Mouse (Mus musculus) right cerebral cortex, adult 18-20 months (tissue): ENCODE measurements at regions not wholly inside any gene's neighbourhood (a gene's known extent, or its start where the extent isn't known, plus 50 kb on each side); places are given as distances from the start of the nearest gene placed in this dataset.
A peak's percentile ranks its signal among the peaks of the same experiment; 100 is the strongest.

Source experiments
- DNase-seq: peaks from one replicate; pipeline ENCODE4 v3.0.0; 2022; ENCODE audit warnings: mixed read lengths

DNA sequence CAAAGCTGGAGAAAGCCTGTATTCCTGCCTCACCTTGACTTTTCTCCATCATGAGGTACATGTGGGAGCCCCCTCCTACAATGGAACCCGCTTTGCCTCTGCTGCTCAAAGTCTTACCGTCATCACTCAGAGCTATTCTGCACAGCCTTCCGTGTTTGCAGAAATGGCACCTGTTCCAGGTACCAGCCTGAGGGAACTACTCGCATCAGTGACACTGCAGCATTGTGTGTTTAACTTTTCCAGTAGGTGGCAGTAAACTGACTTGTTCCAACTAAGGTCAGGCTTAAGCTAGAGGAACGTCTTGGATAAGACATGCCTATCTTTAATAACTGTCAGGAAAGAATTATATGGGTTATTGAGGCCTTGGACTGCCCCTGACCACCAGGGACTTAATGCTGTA is 71.4 kb downstream of the Fam173b start:
- peak; percentile 4 for DNase-seq

- peak; percentile 5 for DNase-seq
Measured at GRCm38 (mm10) chr15:31676771-31677191, 75.1 kb downstream of the Fam173b start.

DNA sequence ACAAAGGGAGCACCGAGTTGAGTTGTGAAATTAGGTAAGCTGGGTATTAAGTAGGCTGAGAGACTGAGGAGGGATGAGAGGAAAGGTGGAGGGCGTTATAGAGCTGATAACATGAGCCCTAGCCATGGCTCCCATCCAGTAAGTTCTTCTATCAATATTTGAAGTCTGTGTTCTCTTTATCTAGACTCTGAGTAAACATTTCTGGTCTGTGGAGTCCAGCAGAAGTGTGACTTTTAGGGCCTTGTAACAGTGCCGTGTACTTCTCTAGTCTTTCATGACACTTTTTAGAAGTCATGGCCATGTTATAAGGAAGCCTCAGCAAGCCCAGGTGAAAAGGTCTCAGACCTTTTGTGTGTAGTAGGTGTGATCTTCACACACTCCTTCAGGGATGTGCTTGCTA is 91.5 kb downstream of the Fam173b start:
- DNase-seq, result no peak

GRCm38 (mm10) chr15:31694877-31695671 is 93.4 kb downstream of the Fam173b start:
- no peak for DNase-seq

DNA sequence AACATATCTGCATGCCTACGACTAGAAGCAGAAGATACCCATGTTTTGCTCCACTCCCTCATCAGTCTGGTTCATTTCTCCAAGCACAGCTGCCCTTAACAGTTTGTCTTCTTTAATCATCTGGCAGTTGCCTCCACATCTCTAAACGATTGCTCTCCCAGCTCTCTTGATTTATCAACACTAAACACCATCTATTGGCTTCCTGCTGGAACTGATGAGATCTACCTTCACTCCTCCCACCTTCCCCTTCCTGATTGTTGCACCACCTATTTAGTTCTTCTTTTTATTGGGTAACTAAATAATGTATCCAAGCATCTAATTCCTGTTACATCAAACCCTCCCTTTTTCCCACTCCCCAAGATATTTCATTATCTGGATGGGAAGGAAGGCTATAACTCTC is 101.7 kb downstream of the Fam173b start:
- no peak for DNase-seq

- DNase-seq, result no peak
Measured at GRCm38 (mm10) chr15:31707416-31707815, 105.8 kb downstream of the Fam173b start.

DNA sequence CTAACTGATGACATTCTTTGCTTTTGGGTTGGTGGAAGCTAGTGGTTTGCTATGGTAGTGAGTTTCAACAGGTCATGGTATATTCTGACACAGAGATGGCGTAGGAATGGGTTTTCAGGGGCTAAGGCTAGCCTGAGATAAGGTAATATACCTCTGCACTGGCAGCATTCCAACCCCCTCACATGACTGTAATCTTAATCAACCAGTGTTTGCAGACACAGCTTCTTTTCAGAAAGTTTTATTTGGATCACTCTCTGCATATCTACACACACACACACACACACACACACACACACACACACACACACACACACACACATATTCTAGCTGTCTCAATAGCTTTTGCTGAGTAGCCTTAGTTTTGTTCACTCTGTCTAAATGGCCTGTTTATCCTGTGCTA is 119.4 kb downstream of the Fam173b start:
- DNase-seq, result no peak

DNA sequence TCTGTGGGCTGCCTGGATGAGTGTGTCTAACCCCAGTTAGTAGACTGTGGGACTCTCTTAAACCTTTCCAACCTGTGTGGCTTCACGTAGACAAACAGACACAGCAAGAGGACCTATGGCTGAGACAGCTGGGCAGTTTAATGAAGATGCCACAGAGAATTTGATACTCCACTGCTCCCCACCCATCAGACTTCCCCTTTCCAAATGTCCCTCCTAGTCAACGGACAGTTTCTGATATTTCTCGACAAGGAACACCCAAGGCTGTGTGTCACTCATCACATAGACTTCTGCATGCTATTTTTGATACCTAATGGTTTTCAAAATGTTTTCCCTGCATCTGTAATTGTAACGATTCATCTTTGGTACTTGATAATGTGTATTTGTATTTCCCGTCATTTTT is 120.8 kb downstream of the Fam173b start:
- DNase-seq, result no peak

GRCm38 (mm10) chr15:31724252-31724651 is 122.6 kb downstream of the Fam173b start:
- no peak for DNase-seq

GRCm38 (mm10) chr15:31729133-31729532 is 127.5 kb downstream of the Fam173b start:
- DNase-seq, result no peak

- no peak for DNase-seq
Measured at GRCm38 (mm10) chr15:31741686-31742085, 140.0 kb downstream of the Fam173b start.

GRCm38 (mm10) chr15:31744570-31744969 is 142.9 kb downstream of the Fam173b start:
- DNase-seq, result no peak

DNA sequence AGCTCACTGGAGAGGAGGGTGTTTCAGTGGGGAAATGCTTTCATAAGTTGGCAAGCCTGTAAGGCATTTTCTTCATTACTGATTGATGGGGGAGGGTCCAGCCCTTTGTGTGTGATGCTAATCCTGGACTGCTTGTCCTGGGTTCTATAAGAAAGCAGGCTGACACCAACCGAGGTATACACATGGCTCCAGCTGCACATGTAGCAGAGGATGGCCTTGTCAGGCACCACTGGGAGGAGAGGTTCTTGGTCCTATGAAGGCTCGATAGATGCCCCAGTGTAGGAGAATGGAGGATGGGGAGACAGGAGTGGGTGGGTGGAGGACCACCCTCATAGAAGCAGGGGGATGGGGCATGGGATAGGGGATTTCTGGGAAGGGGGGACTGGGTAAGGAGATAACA is 151.0 kb downstream of the Fam173b start:
- DNase-seq, result no peak

DNA sequence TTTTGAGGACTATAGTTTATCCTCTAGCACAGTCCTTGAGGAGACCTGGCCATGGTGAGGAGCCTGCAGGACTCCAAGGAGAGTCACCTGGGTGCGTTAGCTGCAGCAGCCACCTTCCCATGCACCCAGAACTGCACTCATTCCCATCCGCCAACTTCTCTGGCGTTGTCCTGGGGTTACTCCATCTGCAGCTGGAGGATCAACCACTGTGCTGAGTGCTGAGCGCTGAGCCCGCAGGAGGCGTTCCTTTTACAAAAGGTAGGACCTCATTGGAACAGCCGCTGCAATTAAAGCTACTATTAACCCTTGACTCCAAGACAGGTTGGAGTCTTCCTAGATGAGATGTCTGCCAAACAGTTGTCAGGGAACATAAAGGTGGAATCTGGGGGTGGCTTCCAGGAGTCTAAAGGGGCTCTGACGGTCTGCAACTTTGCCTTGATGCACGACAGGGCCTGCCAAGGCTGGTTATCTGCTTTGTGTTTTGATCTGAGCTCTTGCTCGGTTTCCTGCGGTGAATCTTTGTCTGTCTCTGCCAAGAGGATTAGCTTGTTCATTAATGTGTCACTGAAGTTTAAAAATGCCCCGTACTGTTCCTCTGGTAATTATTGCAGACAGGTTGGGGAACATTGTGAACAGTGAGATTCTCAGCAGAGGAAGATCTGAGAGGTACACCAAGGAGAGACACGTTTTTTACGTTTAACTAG is 152.1 kb downstream of the Fam173b start:
- no peak for DNase-seq

GRCm38 (mm10) chr15:31768959-31769844 is 167.6 kb downstream of the Fam173b start:
- DNase-seq, result peak; percentile 4

DNA sequence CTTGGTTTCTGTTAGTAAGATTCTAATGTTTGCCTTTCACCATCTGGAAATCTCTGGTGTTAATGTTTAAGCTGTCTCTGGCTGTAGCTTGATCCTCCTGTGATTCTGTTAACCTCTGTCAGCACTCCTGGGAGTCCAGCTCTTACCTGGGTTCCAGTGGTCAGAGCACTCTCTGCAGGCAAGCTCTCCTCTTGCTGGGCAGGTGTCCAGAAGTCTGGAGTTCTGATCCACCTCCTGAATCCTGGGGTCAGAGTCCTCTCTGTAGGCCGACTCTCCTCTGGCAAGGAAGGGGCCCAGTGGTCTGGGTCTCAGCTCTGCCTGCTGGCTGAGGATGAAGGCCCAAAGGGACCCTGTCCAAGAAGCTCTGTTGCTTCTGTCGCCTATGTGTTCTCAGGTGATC is 181.4 kb downstream of the Fam173b start:
- DNase-seq, result no peak

DNA sequence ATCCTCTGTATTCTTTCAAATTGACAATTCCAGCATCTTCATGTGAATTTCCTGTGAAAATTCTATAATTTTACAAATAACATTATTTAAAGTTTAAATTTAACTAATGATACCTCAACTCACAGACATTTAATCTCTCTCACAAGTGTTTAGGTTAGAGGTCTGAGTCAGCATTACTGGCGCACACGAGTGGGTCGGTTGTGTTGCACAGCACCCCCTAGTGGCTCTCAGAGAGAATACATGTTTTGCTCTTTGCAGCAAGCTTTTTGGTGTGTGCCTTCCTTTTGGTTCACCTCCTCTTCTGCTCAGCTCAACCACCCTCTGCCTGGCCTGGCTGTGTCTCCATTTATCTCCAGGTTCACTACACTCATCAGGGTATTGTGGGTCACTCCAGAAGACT is 183.4 kb downstream of the Fam173b start:
- no peak for DNase-seq

DNA sequence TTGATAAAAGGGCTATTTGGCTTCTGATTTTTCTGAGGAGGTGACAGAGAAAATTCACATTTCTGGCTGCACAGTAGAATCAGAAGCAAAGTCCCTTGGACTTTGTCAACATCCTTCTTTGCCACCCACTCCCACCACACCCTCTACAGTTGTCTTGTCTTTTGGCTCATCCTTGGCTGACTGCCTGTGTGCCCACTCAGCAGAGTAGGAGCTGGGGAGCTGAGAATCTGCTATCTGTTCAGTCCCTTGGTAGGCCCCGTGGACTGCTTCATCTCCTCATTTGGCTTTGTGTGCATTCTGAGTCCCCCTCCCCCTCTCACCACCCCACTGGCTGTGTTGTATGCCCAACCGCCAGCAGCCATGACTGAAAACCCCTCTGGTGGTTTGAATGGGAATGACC is 197.2 kb downstream of the Fam173b start:
- DNase-seq, result peak; percentile 87

- DNase-seq, result no peak
Measured at GRCm38 (mm10) chr15:31805522-31805921, 203.9 kb downstream of the Fam173b start.

DNA sequence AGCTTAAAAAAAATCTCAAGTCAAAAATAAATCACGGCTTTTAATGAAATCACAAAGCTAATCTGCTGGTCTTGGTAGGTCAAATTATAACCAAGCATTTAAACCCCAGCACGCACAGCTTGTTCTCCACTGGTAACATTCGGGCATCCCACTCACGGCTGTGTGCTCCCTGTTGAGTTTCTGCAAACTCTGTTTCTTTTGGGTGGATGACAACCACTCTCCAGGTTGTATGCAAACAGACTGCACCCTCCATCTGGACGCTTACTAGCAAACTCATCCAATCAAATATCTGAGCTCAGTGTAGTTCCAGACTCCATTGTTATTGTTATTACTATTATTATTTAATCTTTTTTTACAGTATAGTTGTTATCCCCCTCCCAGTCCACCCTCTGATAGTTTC is 213.9 kb downstream of the Fam173b start:
- DNase-seq, result no peak

GRCm38 (mm10) chr15:31819219-31819618 is 217.6 kb downstream of the Fam173b start:
- no peak for DNase-seq

DNA sequence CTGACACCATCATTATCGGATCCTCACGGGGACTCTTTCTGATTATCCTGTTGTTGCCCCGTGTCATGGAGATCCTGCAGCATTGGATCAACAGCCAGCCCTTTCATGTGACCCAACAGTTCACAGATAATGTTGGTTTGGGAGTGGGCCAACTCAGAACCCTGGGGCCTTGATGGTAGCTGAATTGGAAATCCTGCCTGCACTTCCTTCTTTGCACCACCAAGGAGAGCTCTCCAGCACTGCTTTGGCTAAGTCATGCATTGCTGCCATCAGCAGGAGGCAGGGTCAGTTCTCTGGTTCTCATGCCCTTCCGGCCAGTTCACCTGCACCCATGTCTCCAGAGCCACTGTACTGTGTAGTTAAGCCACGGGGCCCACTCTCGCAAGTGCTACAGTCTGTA is 225.6 kb downstream of the Fam173b start:
- no peak for DNase-seq

DNA sequence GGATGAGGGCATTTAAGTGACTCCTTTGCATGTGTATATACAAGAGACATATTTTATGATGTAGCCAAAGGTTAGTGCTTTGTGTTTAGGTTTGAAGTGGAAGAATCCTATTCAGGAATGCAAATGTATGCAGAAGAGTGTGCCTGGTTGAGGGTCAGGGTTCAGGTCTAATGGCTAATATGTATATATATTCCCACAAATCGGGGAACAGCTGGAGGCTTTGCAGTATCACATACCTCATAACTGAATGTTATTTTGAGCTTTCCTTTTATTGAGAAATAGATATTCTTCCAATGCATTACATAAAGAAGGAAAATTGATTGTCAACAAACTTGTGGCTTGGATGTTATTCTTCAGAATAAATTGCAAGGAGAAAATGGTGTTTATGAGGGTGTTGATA is 239.9 kb downstream of the Fam173b start:
- DNase-seq, result no peak
